Mouse (Mus musculus): ENCODE data around the gene Mfsd14b. TPM values are rescaled to one million over a fixed set of nuclear protein-coding genes. Genes with fewer than 3 reads are reported as not detected.
A peak's percentile ranks its signal among the peaks of the same experiment; 100 is the strongest.

The Mfsd14b gene
- 40.4 and 40.6 TPM in 2 replicates for polyA plus RNA-seq (2016; fragmentation: Nextera tagmentation; extraction: Ambion mirVana)

GRCm38 (mm10) chr13:65112459-65113110 lies at the start of gene Mfsd14b:
Gene Mfsd14b, minus strand, starts transcription at chr13:65112975.
- H3K9me3 ChIP-seq (replicated peaks) = peaks cover 4% of the 10 kb centered on the region
- no peaks in the 10 kb centered on the region for H3K27me3 ChIP-seq (ENCODE audit: low read depth, poor library complexity, severe bottlenecking)
- WGBS = under 1% methylated on average over 60 of the region's 60 CpGs
- 0 out of 2 replicates have a peak, but pooled peaks cover 2% of the 10 kb centered on the region for H3K36me3 ChIP-seq
- peak within 1 kb of the TSS; percentile 81 for H3K4me3 ChIP-seq
- H3K4me1 ChIP-seq = peaks cover 16% of the 10 kb centered on the region
- DNase-seq (ENCODE audit: low spot score) = peak; percentile 90
- H3K27ac ChIP-seq (replicated peaks) = peak within 1 kb of the TSS; percentile 93

DNA sequence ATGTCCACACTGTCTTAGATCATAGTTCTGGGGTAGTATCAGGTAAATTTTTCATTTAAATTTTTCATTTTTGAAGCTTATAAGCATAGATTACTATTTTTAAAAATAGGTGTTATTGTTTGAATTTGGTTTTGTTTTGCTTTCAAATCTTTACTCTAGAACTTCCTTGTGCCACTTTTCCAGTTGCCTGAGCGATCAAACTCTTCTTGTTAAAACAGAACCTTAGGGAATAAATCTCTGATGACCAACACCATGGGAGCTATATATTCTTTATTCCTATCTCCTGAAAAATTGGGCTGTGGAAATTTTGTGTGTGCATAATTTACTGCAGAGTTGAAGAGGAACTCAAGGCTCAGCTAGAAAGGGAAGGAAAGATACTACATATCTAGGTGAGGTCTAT lies 37.2 kb upstream of the Mfsd14b start, which contains the start of gene Olfr466:
Olfr466 (plus strand) TSS at position 301 of the 400 bp plus-strand sequence.
- Histone ChIP-seq H3K27me3 (ENCODE audit: low read depth, poor library complexity, severe bottlenecking) (no peaks in the 10 kb centered on the region), H3K4me3 (no peak within 1 kb of the TSS), H3K27ac (replicated peaks) (no peak within 1 kb of the TSS), H3K4me1 (no peaks in the 10 kb centered on the region), H3K36me3 (no peaks in the 10 kb centered on the region), H3K9me3 (replicated peaks) (peaks cover 5% of the 10 kb centered on the region; the same call in 1 of the 2 replicates)
- DNase-seq (ENCODE audit: low spot score) = no peak
- WGBS = 87% methylated on average over 1 of the region's 1 CpGs

- no peak within 1 kb of the TSS for H3K27ac ChIP-seq (replicated peaks)
- H3K4me1 ChIP-seq = no peaks in the 10 kb centered on the region
- no peaks in the 10 kb centered on the region for H3K27me3 ChIP-seq (ENCODE audit: low read depth, poor library complexity, severe bottlenecking)
- WGBS = 84% methylated on average over 4 of the region's 4 CpGs
- H3K4me3 ChIP-seq = no peak within 1 kb of the TSS
- no peak for DNase-seq (ENCODE audit: low spot score)
- H3K9me3 ChIP-seq (replicated peaks) = peaks cover 6% of the 10 kb centered on the region; the same call in 1 of the 2 replicates
- H3K36me3 ChIP-seq = no peaks in the 10 kb centered on the region
These were observed 25.0 kb upstream of the Mfsd14b start, which contains the start of gene Olfr465-ps1 for GRCm38 (mm10) chr13:65137789-65138188. Gene Olfr465-ps1, plus strand, starts transcription at chr13:65138089.

GRCm38 (mm10) chr13:65127063-65127847 lies 14.5 kb upstream of the Mfsd14b start:
- H3K36me3 ChIP-seq = no peaks in the 10 kb centered on the region
- no peak overlapping the region for H3K27ac ChIP-seq (replicated peaks)
- no peak overlapping the region for H3K4me3 ChIP-seq
- peaks cover 5% of the 10 kb centered on the region; the same call in 1 of the 2 replicates for H3K9me3 ChIP-seq (replicated peaks)
- whole genome bisulfite sequencing = 64% methylated on average over 3 of the region's 3 CpGs
- H3K4me1 ChIP-seq = no peaks in the 10 kb centered on the region
- no peak for DNase-seq (ENCODE audit: low spot score)
- no peaks in the 10 kb centered on the region for H3K27me3 ChIP-seq (ENCODE audit: low read depth, poor library complexity, severe bottlenecking)

- Histone ChIP-seq H3K27ac (replicated peaks) (no peak overlapping the region), H3K36me3 (no peaks in the 10 kb centered on the region), H3K4me1 (no peaks in the 10 kb centered on the region), H3K4me3 (no peak overlapping the region), H3K9me3 (replicated peaks) (no peaks in the 10 kb centered on the region), H3K27me3 (ENCODE audit: low read depth, poor library complexity, severe bottlenecking) (no peaks in the 10 kb centered on the region)
- DNase-seq (ENCODE audit: low spot score) = no peak
- WGBS = 81% methylated on average over 1 of the region's 1 CpGs
These were observed 9.3 kb upstream of the Mfsd14b start for GRCm38 (mm10) chr13:65122111-65122510.

DNA sequence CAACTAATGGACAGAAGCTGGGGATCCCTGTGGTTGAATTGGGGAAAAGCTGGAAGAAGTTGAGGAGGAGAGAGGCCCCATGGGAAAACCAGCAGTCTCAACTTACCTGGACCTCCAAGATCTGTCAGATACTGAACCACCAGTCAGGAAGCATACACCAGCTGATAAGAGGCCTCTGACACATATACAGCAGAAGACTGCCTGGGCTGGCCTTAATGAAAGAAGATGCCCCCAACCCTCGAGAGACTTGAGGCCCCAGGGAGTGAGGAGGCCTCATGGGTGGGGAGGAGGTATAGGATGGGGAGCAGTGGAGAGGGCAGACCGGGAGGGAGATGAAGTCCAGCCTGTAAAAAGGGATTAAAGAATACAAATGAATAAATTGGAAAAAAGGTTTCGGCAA lies 8.2 kb upstream of the Mfsd14b start:
- H3K9me3 ChIP-seq (replicated peaks) = no peaks in the 10 kb centered on the region
- no peak for DNase-seq (ENCODE audit: low spot score)
- no peaks in the 10 kb centered on the region for H3K36me3 ChIP-seq
- no peak overlapping the region for H3K27ac ChIP-seq (replicated peaks)
- no peaks in the 10 kb centered on the region for H3K4me1 ChIP-seq
- no peak overlapping the region for H3K4me3 ChIP-seq
- WGBS = 75% methylated on average over 3 of the region's 3 CpGs
- no peaks in the 10 kb centered on the region for H3K27me3 ChIP-seq (ENCODE audit: low read depth, poor library complexity, severe bottlenecking)

GRCm38 (mm10) chr13:65113239-65113638 lies 464 bp upstream of the Mfsd14b start:
- H3K4me1 ChIP-seq = peaks cover 16% of the 10 kb centered on the region
- peak overlapping the region; percentile 81 for H3K4me3 ChIP-seq
- DNase-seq (ENCODE audit: low spot score) = no peak
- WGBS = 68% methylated on average over 3 of the region's 3 CpGs
- H3K27me3 ChIP-seq (ENCODE audit: low read depth, poor library complexity, severe bottlenecking) = no peaks in the 10 kb centered on the region
- H3K27ac ChIP-seq (replicated peaks) = peak overlapping the region; percentile 93
- H3K9me3 ChIP-seq (replicated peaks) = no peaks in the 10 kb centered on the region
- 0 out of 2 replicates have a peak, but pooled peaks cover under 1% of the 10 kb centered on the region for H3K36me3 ChIP-seq

DNA sequence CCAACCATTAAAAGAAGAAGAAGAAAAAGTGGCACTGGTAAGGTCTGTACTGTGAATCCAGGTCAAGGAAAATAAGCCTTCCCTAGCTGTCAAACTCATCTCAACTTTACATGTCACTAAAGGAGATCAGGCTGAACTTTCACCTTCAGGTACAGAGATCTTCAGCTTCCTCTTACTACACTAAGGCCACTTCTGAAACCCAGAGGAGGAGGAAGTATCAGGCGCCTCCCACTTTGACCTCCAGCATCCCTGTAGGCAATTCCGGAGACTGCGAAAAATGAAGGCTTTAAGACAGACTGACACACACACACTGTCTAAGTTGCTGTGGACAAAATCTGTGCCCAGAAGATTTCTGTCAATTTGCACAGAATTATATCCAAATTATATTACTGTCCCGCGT lies 814 bp downstream of the Mfsd14b start:
- H3K27me3 ChIP-seq (ENCODE audit: low read depth, poor library complexity, severe bottlenecking) = no peaks in the 10 kb centered on the region
- peaks cover 16% of the 10 kb centered on the region for H3K4me1 ChIP-seq
- H3K36me3 ChIP-seq = 0 out of 2 replicates have a peak, but pooled peaks cover 2% of the 10 kb centered on the region
- DNase-seq (ENCODE audit: low spot score) = no peak
- peak overlapping the region; percentile 93 for H3K27ac ChIP-seq (replicated peaks)
- peaks cover 10% of the 10 kb centered on the region for H3K9me3 ChIP-seq (replicated peaks)
- WGBS = 1% methylated on average over 5 of the region's 5 CpGs
- H3K4me3 ChIP-seq = peak overlapping the region; percentile 81

- Histone ChIP-seq H3K4me1 (no peaks in the 10 kb centered on the region), H3K27me3 (ENCODE audit: low read depth, poor library complexity, severe bottlenecking) (no peaks in the 10 kb centered on the region), H3K4me3 (no peak overlapping the region), H3K27ac (replicated peaks) (no peak overlapping the region), H3K9me3 (replicated peaks) (peaks cover 61% of the 10 kb centered on the region), H3K36me3 (peaks cover 43% of the 10 kb centered on the region)
- no peak for DNase-seq (ENCODE audit: low spot score)
- over 99% methylated on average over 3 of the region's 3 CpGs for WGBS
These were observed 11.5 kb downstream of the Mfsd14b start for GRCm38 (mm10) chr13:65101232-65101631.

DNA sequence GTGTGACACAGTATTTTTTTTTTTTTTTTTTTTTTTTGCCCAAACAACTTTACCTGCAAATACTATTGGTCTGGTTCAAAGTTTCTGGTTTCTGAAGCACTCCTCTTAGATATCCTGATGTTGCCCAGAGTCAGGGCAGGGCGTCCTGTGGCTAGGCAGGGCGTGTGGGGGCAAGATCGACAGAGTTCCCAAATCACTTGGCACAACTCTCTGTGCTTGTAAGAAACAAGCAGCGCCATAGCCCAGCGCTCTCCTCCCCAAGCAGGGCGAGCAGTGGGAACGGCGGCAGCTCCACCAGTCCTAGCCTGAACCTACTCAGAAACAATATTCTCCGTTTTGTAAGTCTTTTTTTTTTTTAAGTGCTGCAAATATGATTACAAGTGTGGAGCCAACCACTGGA lies 12.1 kb downstream of the Mfsd14b start:
- Histone ChIP-seq H3K27me3 (ENCODE audit: low read depth, poor library complexity, severe bottlenecking) (no peaks in the 10 kb centered on the region), H3K9me3 (replicated peaks) (peaks cover 56% of the 10 kb centered on the region), H3K4me3 (no peak overlapping the region), H3K27ac (replicated peaks) (no peak overlapping the region), H3K36me3 (peaks cover 43% of the 10 kb centered on the region), H3K4me1 (no peaks in the 10 kb centered on the region)
- WGBS = 98% methylated on average over 9 of the region's 9 CpGs
- no peak for DNase-seq (ENCODE audit: low spot score)

DNA sequence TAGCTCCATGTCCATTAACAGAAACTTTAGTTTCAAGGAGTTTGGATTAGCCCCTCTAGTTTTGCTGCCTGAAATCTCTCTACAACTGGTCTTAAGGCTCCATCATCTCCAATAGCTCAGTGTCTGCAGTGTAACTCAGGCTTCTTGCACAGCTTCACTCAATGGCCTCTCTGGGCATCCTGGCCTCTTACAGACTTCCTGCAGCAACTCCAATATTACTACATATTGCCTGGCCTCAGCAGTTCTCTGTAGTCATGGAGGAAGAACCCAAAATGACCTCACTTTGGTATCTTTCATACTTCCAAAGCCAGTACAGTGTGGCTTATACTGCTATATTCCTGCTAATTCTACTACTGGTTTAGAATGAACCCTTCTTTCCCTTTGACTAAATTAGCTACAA lies 15.8 kb downstream of the Mfsd14b start:
- H3K4me3 ChIP-seq = no peak overlapping the region
- no peak for DNase-seq (ENCODE audit: low spot score)
- H3K9me3 ChIP-seq (replicated peaks) = peaks cover 26% of the 10 kb centered on the region
- peaks cover 56% of the 10 kb centered on the region for H3K36me3 ChIP-seq
- H3K27ac ChIP-seq (replicated peaks) = no peak overlapping the region
- H3K27me3 ChIP-seq (ENCODE audit: low read depth, poor library complexity, severe bottlenecking) = no peaks in the 10 kb centered on the region
- H3K4me1 ChIP-seq = no peaks in the 10 kb centered on the region

GRCm38 (mm10) chr13:65095923-65096322 lies 16.9 kb downstream of the Mfsd14b start:
- Histone ChIP-seq H3K4me3 (no peak overlapping the region), H3K27me3 (ENCODE audit: low read depth, poor library complexity, severe bottlenecking) (no peaks in the 10 kb centered on the region)

GRCm38 (mm10) chr13:65069969-65070368 lies 42.8 kb downstream of the Mfsd14b start:
- Histone ChIP-seq H3K4me1 (no peaks in the 10 kb centered on the region), H3K4me3 (no peak overlapping the region), H3K36me3 (peaks cover 57% of the 10 kb centered on the region), H3K9me3 (replicated peaks) (no peaks in the 10 kb centered on the region), H3K27ac (replicated peaks) (no peak overlapping the region), H3K27me3 (ENCODE audit: low read depth, poor library complexity, severe bottlenecking) (no peaks in the 10 kb centered on the region)
- no peak for DNase-seq (ENCODE audit: low spot score)
- 87% methylated on average over 2 of the region's 2 CpGs for WGBS

More at GRCm38 (mm10) chr13:65095923-65096322, 16.9 kb downstream of the Mfsd14b start:
- peaks cover 22% of the 10 kb centered on the region for H3K9me3 ChIP-seq (replicated peaks)
- H3K36me3 ChIP-seq = peaks cover 59% of the 10 kb centered on the region
- no peak overlapping the region for H3K27ac ChIP-seq (replicated peaks)
- no peak for DNase-seq (ENCODE audit: low spot score)
- WGBS = 89% methylated on average over 4 of the region's 4 CpGs
- H3K4me1 ChIP-seq = no peaks in the 10 kb centered on the region

Data from midbrain, embryonic 10.5 days (tissue).